Mouse (Mus musculus) hematopoietic stem cell, adult 5-6 weeks (primary cell): ENCODE measurements around the gene Ppp4r4. TPM values are rescaled to one million over a fixed set of nuclear protein-coding genes. Genes with fewer than 3 reads are reported as not detected.

Experiments
- ATAC-seq, 2 experiments: fragments of 125-278 bp in 1 of 2; replicated peaks in 1 of 2; 2 replicates each; pipeline ENCODE4 v1.8.0; 2016 to 2017; ENCODE audit warnings: inconsistent platforms in 2 of 2, mild to moderate bottlenecking in 2 of 2, moderate number of reproducible peaks in 2 of 2, low read depth in 1 of 2, moderate TSS enrichment in 1 of 2; ENCODE audit not compliant: low FRiP score in 2 of 2, poor library complexity in 2 of 2, severe bottlenecking in 2 of 2, insufficient read depth in 1 of 2, low TSS enrichment in 1 of 2
- total RNA-seq: library from RNA; stranded (forward); fragments of 172-1452, 232-1000 nt; gene quantifications from 2 replicates; pipeline ENCODE4 v1.2.3, GENCODE M21; 2017

The Ppp4r4 gene
- total RNA-seq, 1 experiment from 2014 or later: 0.45 TPM

DNA sequence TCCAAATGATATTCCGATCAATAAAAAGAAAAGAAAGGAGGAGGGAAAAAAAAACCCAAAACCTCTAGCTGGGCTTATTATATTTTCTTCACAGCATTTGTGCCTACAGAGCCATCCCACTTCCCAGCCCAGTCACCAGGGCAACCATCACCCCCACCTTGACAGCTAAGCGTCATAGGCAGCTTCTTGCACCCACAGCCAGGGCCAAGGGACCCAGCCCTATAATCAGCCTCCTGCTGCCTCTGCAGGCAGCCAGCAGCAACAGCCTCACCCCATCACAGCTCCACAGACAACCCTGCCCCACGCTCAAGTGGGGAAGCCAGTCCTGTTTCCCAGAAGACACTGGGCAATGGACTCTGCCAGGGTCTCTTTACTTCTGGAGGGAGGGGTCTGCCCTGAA is 17.7 kb upstream of the Ppp4r4 start:
- ATAC-seq: no peak

DNA sequence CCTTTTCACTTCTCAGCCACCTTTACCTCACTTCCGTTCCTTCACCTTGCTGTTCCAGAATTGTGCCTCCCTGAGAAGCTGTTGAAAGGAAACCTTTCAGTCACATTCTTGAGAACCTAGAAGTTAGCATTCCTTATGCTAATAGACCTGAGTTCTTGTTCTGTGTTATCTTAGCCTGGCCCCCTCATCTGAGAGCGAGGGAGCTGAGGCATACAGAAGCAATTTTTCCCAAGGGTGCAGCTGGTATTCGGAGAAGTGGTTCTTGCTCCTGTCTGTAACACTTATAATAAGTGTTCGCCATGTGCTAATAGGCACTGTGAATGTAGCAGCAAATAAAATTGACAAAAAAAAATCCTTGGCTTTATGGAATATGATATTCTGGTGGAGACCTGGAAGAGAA is 16.4 kb upstream of the Ppp4r4 start:
- no peak for ATAC-seq

DNA sequence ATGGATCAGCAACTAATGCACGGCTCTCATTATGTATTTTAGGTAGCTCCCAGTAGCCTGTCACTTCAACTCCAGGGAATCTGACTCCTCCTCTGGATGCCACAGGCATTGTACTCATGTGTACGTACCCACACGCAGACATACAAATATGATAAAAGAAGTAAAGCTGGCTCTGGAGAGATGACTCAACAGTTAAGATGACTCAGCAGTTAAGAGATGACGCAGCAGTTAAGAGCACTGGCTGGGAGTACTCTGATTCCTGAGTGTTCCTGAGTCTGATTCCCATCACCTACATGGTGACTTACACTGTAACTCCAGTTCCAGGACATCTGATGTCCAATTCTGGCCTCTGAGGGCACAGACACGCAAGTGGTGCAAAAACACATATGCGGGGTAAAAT is 13.4 kb upstream of the Ppp4r4 start:
- ATAC-seq: no peak; a peak in 1 of 4 replicates

DNA sequence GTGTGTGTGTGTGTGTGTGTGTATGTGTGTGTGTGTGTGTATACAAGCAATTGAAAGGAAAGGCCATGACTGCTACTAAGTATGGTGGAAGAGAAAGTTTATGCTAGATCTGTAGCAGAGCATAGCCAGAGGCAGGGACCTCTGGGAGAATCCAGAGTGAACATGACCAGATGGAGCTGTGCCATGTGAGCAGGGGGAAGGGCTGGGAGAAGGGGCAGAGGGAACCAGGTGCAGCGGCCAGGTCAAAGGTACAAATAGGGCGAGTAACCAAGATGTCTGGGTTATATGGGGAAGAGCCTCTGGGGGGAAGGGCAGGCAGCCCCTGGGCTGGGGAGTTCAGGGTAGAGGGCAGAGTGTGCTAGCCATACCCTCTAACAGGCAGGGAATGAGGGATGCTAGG is 1.5 kb upstream of the Ppp4r4 start:
- ATAC-seq: no peak

DNA sequence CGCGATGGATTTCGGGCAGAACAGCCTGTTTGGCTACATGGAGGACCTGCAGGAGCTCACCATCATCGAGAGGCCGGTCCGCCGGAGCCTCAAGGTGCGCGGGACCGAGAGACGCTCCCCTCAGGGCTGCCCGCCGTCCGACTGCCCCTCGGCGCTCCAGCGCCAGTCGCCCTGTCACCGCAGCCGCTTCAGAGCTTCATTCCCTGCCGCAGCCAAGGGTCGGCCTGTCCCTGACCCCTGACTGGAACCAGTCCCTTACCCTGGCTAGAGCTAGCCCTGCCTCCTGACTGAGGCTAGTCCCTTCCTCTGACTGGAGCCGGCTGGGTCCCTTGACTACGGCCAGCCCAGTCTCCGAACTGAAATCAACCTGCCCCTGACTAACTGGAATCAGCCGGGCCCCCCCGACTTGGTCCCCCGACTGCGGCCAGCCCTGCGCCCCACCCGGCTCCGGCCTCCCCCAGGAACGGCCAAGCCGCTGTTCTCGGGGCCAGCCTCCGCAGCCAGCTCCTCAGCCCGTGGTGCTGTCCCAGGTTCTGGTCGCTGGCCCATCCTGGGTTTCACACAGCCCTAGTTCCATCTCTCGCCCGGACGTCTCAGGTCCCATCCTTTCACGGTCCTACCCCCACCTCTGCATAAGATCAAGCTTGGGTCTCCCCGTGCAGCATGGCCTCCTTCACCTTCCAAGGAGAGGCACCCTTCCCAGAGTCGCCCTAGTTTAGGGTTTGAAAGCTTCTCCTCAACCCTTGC is 739 bp downstream of the Ppp4r4 start:
- ATAC-seq: peak in 1 of 2 experiments; percentile 5; a peak in 1 of 4 replicates

DNA sequence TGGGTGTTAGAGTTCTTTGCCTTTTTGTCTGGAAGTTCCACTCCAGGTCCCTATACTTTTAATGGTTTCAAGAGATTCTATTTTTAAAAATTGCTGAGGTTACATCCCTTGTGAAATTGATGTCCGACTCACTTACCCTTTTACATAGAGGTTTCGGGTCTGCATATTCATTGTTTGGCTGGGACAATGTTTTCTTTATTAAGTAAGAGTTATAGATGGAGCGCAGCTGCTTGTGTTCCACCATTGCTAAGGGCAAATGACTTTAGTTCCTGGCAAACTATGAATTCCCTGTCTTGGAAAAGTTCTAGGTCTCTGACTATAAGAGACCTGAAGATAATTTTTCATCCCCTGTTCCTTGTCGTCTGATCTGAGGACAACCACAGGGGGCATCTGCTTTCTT is 8.3 kb downstream of the Ppp4r4 start:
- ATAC-seq: no peak

DNA sequence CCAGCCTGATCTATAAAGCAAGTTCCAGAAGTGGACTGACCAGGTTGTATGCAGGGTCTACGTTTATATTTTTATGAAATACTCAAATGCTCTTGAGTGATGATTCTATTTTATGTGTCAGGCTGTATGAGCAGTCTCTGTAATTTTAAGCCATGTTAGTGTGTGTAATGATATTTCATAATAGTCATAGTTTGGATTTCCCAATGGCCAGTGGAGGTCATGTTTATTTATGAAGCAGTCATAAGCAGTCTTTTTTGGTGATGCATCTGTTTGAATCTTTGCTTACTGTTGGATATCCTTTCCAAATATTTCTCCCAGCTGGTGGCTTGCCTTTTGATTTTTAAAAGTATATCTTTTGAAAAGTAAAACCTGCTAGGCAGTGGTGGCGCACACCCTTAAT is 11.3 kb downstream of the Ppp4r4 start:
- no peak for ATAC-seq

DNA sequence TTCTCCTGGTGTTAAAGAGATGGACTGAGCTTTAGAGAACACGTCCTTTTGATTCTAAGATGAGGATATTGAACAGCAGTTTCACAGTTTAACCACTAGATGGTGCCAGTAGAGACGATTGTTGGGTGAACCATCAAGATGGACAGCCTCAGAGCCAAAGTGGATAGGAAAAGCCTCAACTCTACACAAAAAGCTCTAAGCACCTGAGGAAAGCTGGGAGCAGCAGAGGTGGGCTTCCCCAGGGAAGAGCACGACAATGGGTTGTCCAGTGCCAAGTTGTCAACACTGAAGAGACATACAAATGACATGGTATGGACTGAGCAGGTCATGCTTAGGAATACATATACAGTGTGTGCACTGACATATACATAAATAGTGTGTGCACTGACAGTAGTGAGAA is 12.1 kb downstream of the Ppp4r4 start:
- peak; percentile 75 to 84 for ATAC-seq

DNA sequence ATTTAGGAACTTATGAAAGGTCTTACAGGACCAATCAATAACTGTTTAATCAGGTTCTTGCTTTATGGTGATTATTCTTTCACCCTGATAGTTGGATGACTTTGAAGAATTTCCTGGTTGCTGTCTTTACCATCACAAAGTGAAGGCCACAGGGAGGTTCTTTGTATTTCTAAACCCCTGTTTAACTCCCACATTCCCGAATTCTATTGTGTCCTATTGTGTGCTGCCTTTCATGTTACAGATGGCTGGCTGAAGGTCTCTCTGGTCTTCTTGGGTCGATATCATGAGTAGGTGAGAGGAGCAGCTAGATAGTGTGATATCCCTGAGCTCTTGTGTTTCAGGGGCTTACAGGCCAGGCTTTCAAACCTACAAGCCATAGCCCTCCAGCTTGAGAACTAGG is 15.4 kb downstream of the Ppp4r4 start:
- no peak for ATAC-seq

DNA sequence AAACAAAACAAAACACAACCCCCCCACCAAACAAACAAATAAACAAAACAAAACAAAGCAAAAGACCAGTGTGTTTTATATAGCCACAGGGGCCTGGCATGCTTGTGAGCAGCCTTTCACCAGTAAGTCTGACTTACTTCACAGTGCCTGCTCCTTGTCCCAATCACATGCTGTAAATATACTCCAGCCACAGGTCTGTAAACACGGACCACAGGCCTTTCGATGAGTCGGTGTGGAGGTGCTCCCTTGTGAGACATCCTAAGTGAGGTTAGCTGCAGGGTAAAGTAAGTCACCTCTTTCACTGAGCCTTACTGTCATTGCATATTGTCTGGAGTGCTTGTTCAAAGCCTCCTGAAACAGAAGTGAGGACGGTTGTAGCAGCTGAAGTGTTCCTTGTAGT is 16.4 kb downstream of the Ppp4r4 start:
- ATAC-seq: no peak

DNA sequence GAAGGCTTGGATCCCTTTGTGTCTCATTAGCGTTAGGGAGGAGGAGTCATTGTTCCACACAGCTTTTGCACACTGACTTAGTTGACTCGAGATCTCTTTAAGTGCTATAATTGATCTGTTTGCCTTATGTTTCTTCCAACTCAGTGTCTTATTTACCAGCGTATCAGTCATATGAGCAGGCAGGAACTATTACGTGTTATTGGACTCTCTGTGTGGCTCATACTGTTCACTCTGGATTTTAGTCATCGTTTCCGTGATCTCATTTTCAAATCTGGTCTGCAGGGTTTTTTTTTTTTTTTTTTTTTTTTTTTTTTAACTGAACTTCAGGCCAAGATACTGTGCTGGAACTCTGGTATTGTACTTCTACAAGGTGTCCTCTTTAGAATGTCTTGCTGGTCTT is 18.0 kb downstream of the Ppp4r4 start:
- ATAC-seq: no peak

DNA sequence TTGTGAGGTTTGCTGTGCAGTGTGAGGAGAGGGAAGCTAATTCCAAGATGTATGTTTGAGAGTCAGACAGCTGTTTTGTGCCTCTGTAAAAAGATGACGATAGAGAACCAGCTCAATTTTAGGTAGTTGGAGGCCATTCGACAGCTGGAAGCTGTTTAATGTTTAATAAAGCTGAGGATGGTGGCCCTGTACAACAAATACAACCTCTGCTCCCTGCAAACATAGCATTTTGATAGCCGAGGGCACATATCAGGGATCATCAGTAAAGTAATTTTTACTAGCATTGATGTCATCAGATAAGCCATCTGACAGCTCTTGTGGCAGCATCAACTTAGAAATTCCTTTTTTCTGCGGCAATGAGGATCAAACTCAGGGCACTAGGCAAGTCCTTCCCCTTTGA is 19.3 kb downstream of the Ppp4r4 start:
- ATAC-seq: no peak

DNA sequence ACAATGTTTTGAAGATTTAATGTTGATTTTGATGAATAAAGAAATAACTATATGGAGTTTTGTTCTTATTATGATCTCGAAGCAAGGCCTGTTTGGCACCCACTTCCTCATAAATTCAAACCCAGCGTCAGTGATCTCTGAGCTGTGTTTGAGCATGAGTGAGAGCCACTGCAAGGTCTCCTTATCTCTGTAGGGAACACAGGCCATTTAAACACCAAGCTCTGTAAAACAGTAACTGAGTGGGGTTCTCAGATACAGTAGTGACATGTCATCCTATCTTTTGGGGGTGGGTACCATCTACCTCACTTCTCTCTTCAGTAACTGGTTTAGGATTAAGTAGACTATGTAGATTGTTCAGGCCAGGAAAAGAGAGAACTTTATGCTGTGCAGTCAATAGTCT is 20.4 kb downstream of the Ppp4r4 start:
- ATAC-seq: no peak

DNA sequence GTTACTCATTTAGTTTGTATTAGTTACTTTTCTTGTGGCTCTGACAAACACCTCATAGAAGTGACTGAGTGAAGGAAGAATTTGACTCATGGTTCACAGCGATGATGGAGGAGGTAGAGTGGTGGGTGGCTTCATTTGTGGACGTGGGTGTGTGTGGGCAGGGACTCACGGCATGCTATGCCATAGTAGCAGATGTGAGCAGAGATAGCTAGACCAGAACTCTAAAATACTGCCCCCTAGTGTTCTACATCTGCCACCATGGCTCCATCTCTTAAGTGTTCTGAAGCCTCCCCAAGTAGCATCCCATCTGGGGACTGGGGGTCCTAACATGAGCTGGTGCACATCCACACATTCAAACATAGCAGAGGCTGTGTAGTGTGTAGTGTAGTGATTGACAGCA is 21.4 kb downstream of the Ppp4r4 start:
- ATAC-seq: no peak

DNA sequence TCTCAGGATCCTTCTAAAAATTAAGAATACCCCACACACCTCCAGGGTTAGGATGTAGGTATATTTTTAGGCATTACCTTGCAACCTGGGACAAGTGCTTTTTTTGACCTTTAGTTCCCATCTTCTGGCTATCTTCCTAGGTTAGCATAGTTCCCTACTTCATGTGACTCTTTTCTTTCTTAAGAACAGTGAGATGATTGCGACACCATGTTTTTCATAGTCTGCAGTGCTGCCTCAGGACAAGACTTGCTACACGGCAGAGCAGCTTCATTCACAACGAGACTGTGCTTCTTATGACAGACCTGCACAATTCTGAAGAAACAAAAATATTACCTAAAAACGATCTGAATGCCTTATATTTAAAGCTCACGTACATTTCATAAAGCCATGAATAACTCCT is 24.8 kb downstream of the Ppp4r4 start:
- no peak for ATAC-seq

DNA sequence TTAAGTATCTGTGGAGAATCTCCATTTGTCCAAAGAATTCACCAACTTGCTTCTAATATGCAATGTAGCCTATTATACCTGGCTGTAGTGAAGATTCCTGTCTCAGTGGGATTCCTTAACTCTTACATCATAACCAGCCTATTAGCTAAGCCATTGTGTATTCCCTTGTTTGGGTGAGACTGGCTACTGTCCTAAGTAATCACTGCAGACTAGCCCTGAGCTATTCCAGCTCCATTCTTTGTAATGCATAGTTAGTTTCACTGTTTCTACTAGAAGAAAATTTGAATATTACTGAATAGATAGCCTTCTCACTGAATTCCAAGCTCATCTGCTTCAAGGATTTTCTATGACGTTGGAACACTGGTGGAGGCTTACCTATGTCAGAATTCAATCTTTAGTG is 32.6 kb downstream of the Ppp4r4 start:
- ATAC-seq: no peak

DNA sequence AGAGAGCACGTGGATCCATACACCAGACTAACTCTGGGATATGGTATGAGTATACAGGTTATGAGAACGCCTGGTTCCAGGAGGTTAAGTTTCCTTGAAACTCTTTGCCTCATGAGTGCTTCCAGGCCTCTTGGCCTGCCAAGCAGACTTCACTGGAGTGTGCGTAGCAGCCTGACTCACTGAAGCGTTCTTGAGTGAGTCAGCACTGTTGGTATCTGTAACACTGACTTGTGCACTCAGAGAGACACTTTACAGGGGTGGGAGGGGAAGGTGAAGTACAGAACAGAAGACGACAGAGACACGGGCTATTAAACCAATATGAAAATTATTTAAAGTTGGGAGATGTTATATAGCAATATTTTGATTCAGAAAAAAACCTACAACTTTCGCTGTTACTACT is 33.1 kb downstream of the Ppp4r4 start:
- ATAC-seq: no peak

DNA sequence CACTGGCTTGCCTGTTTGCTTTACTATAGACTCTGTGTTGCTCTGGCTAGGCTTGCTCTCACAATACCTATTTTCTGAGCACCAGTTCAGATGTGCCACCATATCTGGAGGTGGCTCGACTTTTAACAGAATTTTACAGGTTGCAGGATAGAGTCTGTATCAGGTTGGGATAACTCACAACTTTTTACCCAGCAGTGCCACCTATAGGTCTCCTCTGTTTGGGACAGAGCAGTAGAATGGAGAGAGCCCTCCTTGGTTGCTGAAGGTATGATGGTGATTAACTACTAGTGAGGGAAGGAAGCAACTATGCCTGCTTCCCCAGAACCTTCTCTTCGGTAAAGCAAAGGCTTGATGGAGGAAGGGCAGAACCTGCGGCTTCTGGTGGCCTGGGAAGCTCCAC is 35.0 kb downstream of the Ppp4r4 start:
- ATAC-seq: peak in 1 of 2 experiments; percentile 17; a peak in 1 of 4 replicates

DNA sequence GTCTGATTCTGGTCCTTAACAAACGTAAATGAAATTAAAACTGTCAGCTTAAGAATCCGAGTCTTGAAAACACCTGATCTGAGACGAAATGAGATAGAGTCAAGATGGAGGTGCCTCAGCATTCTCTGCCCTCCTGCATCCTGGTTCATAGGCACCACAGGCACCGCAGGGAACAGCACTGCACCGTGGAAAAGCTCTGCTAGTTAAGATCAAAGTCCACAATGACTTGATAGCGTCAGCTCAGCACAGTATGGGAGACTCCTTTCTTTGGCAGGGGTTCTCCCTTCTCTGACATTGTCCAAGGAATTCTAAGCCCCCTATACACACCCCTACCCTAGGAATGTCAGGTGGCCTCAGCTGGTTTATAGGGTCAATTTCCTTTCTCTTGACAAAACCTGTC is 37.6 kb downstream of the Ppp4r4 start:
- no peak for ATAC-seq
